Mouse (Mus musculus) lung, postnatal 4 days (tissue): ENCODE data around the gene Olfr43.

Experiments
- DNase-seq, 2 experiments: peaks; one replicate each; pipeline ENCODE4 v3.0.0; 2021

The Olfr43 gene

DNA sequence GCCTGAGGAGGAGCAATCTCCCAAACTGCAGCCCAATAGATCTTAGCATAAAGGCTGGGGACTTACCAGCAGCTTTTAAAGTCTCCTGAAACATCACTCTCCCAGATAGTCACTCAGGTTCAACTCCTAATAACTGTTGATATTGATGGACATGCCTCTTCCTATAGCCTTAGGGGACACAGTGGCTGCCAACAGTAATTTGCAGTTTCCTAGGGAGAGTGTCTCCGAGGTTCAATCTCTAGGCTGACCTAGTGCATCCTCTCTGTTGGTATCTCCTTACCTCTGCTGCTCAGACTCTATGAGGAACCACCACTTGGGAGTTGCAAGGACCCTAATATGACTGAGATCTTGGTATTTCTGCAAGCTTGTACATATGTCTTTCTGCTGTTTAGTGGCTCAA lies at the start of gene Olfr43:
Gene Olfr43 (minus strand): TSS at position 101 of the 400 bp plus-strand sequence.
- no peak for DNase-seq

DNA sequence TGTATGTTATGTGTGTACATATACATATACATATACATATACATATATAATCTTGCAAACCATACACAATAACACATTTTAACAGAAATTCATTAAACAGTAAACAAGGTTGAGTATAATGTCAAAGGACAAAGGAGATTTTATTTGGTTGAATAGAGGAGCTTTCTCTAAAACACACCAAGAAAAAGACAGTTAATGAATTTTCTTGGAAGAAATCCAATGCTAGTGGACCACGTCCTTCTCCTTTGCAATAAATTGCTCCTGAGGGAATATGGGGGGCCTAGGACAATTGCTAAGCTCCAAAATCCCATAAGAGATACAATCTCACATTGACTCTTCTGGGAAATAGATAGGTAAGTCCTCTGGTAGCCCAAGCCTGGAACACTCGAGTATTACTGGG lies 48.3 kb upstream of the Olfr43 start, which contains the start of gene Olfr406:
Gene Olfr406 (plus strand): TSS at position 301 of the 400 bp plus-strand sequence.
- DNase-seq = no peak

DNA sequence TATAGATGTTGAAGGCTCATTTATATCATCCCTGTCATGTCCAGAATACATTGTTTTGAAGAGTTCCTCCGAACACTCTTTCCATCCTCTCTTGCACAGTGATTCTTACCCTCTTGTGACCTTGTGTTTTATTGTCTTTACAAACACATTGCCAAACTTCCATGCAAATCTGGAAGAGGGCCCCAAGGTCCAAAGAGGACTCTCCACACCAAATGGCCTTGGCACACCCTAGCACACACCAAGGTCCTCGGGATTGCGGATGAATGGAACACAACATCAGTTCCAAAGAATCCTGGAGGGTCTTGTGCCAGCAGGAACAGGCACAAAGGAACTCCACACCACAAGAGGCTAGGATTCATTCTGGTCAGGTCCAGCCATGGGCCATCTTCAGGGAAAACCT lies 30.0 kb upstream of the Olfr43 start:
- no peak for DNase-seq

DNA sequence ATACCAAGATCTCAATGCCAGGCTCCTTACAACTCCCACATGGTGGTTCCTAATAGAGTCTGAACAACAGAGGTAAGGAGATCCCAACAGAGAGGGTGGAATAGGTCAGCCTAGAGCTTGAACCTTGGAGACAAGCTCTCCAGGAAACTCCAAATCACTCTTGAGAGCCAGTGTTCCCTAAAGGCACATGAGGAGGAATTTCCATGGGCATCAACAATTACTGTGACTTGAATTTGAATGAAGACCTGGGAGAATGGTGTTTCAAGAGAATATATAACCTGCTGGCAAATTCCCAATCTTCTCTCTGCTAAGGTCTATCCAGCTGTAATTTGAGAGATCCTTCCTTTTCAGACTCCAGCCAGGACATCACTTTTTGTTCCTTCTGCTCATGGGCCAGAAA lies 25.2 kb downstream of the Olfr43 start, which contains the start of gene Olfr403:
Gene Olfr403 (plus strand): TSS at position 301 of the 400 bp plus-strand sequence.
- DNase-seq = no peak

DNA sequence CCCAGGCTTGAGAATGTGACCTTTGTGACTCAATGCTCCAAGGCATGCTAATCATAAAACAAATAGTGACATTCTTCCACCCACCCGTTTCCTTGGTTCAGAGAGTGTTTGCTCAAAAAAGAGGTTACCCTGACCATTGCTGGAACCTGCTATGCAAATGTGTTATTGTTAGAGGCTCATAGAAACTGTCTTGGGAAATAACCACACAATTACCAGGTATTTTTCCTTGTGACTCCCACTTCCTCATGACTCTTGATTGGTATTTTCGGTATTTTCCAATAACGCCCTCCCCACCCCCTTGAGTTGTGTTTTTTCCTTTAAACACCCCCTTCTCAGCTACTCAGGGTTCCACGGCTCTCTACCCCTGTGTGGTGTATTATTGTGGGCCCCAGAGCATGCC lies 27.4 kb downstream of the Olfr43 start:
- no peak for DNase-seq

DNA sequence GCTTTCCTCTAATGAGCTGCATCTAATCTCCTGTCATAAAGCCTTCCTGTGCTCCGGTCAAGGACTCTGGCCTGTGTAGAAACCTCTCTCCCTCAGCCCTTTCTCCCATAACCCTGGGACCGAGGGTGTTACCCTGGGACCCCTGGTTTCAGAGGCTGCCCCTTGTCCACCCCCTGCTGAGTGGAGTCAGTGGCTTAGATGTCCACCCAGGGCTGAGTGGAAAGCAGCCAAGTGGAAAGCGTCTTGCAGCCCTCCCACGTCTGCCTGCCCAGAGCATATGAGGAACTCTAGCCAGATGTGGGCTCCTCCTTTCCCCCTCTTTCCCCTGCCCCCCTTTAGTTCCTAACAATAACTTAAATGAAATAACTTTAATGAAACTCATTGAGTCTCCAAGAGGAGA lies 28.0 kb downstream of the Olfr43 start:
- no peak for DNase-seq

DNA sequence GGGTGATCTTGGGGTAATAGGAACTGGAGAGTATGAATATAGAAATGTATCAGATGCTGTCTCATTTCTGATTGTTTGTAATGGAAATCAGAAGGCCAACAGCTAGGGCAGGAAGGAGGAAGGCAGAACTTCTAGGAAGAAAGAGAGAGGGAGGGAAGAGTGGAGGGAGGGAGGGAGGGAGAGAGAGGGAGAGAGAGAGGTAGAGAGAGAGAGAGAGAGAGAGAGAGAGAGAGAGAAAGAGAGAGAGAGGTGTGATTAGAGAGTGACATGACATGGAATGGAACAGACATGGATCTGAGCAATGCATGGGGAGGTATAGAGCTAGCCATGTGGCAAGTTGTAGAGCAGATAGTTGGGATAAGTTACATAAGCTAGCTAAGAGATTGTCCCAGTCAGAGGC lies 42.4 kb downstream of the Olfr43 start:
- no peak for DNase-seq
